Mouse (Mus musculus) layer of hippocampus, postnatal 14 days (tissue): Measurements from ENCODE around the gene Ptbp1. TPM values are rescaled to one million over a fixed set of nuclear protein-coding genes. Genes with fewer than 3 reads are reported as not detected.

ENCODE experiments used
- DNase-seq, 2 experiments: peaks; one replicate each; pipeline ENCODE4 v3.0.0; 2021 to 2022; ENCODE audit warnings: low spot score in 2 of 2, mixed read lengths in 1 of 2
- long read RNA-seq, 2 experiments: library from polyadenylated mRNA; stranded (forward); transcript quantifications; one replicate each; pipeline ENCODE4 v2.0.0; 2021
- total RNA-seq, 2 experiments: library from RNA; stranded (reverse); gene quantifications; 2 replicates each; pipeline ENCODE4 v1.2.3; 2021

Gene Ptbp1
- total RNA-seq = 10 to 100 TPM; 62.9 to 70.2 TPM
- long read RNA-seq, experiment 1, transcript Ptbp1-206 (13 exons, 3,169 nt) = major isoform, 5 of 12 reads
- long read RNA-seq, experiment 1, partial matches to known transcripts = 2 of 12 reads
- long read RNA-seq, experiment 1, other reads (novel, unspliced or antisense) = 2 of 12 reads
- long read RNA-seq, experiment 2, transcript Ptbp1-216 (14 exons, 3,110 nt) = major isoform, 5 of 13 reads
- long read RNA-seq, experiment 2, partial matches to known transcripts = 0 of 13 reads
- long read RNA-seq, experiment 2, other reads (novel, unspliced or antisense) = 5 of 13 reads

DNA sequence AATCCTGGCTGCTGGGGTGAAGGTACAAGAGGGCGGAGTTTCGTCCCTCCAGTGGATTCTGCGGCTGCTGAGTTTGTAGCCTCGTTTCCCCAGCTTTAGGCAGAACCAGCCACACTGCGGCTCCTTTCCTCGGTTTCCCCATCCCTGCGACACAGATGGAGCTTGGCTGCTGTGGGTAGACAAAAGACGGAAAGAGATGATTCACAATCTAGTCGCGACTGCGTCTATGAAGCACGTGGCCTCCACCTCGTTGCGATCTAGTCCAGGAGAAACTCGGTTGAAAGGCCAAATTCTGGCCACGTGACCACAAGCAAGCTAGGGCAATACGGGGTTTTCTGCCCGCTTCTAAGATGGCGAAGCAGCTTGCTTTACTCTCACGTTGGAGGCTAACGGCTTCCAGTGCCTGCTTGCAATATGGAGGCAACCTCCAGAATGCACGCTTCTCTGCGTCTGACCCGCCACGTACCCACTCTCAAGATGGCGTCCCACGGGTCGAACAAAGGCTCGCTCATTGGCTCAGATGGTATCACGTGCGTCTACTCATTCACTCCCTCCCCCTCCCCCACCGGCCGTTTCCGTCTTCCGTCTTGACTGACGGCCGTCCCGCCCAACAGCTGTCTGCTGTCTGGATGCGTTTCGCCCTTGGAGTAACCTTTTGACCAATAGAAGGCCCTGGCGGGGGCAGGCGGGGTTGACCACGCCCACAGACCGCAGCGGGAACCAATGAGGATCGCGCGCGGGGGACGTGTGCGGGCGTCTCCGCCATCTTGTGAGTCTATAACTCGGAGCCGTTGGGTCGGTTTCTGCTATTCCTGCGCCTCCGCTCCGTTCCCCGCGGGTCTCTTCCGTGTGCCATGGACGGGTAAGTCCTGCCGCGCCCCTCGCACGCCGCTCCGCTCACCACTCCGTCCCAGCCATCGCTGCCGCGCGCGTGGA is at the start of gene Ptbp1:
Gene Ptbp1 (plus strand): TSS at position 568 of the 936 bp plus-strand sequence.
- peak; percentile 98 to 100 for DNase-seq

DNA sequence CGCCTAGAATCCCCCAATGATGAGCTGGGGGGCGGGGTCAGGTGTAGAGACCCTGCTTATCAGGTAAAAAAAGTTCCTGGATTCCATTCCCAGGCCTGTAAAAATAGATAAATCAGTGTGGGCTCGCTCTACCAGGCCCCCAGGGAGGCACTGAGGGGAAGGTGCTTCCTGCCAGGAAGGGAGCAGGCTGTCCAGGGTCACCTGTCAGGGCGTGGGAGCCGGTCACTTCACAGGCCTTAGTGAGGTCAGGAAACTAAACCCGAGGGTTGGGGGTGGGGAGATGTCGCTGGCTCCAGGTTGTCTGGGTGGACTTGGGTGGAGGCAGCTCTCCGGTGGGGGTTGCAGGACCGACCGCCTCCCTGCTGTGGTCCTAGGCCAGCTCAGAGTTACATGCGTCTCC is 48.6 kb upstream of the Ptbp1 start:
- no peak for DNase-seq

DNA sequence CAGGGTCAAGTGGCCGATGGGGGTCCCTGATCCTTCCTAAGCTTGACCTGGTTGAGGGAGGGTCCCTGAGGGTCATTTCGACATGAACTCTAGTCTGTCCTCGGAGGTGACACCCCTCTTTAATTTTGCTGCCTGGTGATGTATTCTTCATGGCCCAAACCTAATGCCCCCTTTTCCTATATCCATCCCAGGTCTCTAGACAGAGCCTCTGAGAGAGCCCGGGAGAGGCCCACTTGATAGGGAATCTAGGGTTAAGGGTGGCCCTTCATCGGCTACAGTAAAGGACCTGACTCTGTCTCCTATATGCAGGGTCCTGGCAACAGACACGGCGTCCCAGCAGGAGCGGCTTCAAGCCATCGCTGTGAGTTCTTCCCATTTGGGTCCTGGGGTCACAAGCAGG is 47.9 kb upstream of the Ptbp1 start:
- DNase-seq = no peak

DNA sequence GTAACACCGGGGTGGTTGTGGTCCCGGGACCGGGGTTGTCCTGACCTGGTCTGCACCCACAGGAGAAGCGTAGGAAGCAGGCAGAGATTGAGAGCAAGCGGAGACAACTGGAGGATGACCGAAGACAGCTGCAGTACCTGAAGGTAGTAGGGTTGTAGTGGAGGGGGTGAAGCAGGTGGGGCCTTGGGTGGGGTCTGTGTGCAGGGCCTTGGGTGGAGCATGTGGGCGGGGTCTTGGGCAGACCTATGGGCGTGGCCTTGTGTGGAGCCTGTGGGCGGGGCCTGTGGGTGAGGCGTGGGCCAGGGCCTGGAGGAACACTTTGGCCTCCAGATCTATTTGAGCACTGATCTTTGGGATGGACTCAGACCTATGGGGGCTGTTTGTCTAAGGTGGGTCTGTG is 47.3 kb upstream of the Ptbp1 start:
- DNase-seq = no peak

DNA sequence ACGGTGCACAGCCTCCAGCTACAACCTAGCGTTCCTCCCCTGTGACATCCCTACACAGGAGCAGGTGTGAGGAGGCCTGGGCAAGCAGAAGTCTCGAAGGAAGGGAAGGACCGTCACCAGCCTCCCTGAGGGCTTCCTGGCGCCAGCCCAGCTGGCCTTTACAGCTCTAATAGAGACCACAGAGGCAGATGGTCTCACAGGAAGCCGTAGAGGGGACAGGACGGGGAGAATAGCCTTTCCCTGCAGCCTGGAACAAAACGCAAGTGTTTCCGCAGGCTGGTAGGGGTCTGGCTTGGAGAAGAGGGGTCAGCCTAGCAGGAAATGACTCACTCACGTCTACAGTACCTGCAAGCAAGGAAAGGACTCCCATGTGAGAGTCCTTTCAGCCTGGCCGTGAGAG is 46.4 kb upstream of the Ptbp1 start:
- no peak for DNase-seq

DNA sequence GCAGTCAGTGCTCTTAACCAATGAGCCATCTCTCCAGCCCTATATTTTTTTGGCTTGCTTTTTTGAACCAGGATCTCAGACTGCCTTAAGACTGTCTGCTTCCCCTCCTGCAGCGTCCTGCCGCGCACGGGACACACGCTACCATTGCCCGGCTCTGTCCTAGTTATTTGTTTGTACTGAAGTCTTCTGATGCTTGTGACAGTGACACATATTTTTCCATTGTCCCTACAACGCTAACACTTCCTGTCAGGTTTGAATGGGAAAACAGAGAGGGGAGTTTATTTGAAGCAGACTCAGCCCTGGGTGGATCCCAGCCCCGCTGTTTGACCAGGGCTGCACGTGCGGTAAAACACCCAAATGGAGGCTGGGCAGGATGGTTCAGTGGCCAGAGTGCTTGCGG is 45.5 kb upstream of the Ptbp1 start:
- DNase-seq = no peak

DNA sequence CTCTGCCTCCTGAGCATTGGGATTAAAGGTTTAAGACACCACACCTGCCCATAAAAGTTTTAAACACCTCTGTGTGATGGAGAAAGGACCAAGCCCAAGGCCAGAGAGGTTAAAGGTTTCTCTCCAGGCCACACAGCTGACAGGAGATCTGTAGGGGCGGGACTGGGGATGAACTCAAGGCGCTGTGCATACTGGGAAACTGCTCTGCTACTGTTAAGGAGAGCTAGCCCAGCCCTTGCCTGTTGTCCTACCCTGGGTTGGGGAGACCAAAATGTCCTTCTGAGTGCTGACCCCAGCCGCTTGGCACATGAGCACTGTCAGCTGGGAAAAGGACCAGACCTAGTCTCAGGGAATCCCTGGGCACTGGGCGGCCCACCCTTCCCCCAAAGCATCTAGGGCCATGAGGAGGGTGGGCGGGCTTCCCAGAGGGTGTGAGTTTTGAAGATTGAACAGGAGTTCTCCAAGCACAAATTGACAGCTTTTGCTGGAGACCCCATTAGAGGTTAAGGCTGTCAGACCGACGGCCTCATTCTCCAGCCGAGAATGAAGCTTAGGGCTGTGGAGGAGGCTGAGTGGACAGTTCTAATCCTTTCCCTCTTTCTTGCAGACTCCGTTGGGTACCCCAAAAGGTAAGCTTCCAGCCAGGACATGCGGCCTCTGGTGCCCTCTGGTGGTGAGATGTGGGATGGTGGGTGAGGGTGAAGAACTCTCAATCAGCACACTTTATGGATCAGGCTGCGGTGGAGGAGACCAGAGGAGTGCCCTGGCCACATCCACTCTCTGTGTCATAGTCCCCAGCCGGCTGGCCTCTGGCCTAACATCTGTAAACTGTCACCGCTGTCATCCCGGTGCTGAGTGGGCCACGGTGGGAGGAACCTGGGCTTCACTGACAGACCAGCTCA is 42.2 kb upstream of the Ptbp1 start:
- peak; percentile 82 to 87 for DNase-seq

DNA sequence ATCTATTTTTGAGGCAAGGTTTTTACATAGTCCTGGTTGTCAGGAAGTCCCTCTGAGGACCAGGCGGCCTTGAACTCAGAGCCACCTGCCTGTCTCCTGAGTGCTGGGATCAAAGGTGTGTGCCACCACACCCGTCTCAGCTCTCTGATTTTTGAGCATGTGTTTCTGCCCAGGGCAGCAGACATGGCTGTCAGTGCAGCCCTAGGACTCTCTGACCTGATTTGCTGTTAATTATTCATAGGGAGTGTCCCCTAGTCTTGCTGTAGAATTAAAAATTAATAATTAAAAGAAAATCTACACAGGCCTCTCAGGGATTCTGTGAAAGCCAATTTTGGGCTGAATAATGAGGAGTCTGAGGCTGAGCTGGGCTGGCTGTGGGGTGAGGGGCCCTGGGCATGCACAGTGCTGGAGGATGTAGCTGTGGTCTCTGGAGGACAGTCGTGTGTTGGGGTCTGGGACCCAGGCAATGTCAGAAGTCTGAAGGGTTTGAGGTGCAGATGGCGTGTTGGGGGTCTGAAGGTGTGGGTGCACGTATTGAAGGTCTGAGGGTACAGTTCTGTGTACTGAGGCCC is 39.9 kb upstream of the Ptbp1 start:
- DNase-seq = no peak

DNA sequence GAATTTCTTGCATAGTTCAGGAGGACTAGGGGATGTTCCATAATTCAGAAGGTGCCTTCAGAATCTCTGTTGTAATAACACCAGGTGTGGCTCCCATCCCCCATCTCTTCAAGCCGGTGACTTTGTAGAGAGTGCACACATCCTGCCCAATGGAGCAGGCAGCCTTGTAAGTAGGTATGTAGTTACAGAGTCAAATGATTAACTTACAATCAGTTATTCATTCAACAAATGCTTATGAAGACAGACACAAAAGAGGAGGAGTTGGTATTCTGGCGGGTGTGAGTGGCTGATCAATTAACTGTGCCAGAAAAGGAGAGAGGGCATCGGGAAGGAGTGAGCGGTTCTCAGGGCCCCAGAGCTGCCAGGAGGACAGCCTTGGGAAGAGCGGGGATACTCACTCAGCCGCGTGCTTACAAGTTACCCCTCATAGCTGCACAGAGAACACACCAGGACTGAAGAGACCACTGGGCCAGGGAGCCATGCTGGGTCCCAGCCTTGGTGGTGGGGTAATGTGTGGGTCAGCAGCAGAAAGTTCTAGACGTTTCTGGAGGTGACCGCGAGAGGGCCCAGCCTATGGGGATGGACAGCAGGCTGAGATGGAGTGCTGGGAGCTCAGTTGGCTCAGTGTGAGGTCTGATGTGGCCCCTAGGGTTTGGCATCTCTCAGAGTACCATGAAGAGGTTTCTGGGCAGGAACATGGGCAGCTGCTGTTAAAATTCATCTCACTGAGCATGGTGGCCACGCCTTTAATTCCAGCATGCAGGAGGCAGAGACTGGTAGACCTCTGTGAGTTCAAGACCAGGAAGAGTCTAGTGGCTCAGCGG is 38.3 kb upstream of the Ptbp1 start:
- DNase-seq = no peak

DNA sequence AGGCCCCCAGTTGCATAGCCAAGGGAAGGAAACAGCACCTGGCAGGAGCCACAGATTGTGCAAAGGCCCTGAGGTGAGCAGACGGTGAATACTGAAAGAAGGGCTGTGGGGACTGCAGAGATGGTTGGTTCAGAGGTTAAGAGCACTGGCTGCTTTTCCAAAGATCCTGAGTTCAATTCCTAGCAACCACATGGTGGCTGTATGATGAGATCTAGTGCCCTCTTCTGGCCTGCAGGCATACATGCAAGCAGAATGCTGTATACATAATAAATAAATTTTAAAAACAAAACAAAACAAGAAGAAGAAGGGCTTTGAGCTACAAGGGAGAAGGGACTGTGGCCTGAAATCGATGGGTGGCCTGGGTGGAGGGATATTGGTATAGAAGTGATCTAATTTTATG is 37.1 kb upstream of the Ptbp1 start:
- no peak for DNase-seq

DNA sequence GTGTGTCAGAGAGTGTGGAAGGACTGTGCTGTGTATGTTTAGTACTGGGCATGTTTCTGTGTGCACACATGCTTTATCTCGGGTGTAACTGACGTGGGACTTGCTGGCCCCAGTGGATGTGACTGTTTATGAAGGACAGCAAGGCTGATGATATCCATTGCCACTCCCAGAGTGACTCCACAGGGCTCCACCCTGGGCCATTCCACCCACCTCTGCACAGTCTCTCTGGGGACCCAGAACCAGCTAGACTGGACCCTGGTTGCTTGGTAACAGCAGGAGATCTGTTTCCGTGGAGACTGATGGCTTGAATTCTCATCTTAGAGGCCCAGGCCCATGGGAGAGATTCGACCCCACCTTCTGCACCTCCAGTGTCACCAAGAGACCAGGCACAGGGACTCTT is 36.0 kb upstream of the Ptbp1 start:
- DNase-seq = no peak

DNA sequence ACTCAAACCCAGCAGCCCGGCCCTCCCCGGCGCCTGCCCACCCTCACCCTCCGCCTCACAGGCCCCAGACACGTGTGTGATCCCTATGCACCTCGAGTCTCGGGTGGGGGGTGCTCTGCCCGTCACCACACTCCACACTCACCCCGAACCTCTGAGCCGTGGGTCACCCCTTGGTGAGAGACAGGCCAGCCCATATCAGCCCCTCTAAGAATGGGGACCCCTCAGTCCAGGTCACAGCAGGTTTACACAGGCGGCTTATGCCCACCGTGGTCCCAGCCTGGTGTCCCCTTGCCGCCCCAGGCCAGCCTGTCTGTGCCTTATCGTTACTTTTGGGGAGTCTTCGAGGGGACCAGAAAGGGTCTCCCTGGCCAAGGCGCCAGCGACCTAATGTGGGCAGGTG is 34.6 kb upstream of the Ptbp1 start:
- DNase-seq = no peak

DNA sequence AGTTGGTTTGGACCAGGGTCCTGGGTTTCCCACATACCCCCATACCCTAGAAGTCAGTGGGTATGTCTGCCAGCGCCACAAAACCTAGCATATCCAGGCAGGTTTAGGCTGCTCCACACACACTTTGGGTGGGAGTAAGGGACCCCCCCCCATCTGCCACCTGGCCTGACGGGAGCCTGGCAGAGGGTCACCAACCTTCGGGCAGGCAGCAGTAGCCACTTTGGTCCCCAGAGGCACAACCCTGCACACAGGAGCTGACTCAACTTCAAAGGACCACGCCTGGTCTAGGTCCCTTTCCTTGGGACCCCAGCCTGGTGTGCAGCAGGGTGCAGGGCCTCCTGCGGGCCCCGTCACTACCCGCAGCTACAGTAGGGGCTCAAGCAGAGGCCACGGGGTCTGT is 34.0 kb upstream of the Ptbp1 start:
- no peak for DNase-seq

DNA sequence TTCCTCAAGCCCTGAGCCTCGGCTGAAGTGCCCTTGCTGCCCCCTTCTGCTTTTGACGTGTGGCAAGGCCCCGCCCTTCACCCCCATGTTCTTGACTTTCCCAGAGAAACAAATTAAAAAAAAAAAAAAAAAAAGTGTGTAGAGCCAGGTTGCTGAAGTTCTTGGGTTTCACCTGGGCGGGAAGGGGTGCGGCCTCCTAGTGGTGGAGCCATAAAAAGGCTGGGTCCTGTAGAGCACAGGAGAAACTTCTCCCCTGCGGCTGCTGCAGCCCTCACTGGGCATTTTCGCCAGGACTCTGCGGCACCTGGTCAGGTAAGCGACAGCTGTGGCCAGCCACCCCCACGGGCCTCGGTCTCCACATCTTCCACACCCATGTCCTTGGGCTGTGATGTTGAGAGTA is 33.4 kb upstream of the Ptbp1 start, which contains the start of gene Misp:
Gene Misp (plus strand): TSS at position 208 of the 400 bp plus-strand sequence.
- no peak for DNase-seq

DNA sequence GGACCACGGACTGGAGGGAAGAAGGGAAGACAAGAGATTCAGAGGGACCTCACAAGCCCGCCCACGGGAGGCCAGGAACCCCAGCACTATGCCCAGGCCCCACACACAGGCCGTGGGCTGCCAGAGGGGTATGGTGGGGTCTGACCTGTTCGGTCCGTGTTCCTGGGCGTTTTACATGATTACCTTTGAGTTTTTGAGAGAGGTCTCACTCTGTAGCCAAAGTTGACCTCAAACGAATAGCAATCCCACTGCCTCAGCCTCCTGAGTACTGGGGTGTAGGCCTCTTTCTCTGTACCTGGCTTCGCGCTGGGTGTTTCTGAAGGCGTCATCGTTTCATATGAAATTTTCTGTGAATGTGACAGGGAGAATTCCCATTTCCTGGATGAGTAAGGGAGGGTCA is 32.5 kb upstream of the Ptbp1 start:
- no peak for DNase-seq

DNA sequence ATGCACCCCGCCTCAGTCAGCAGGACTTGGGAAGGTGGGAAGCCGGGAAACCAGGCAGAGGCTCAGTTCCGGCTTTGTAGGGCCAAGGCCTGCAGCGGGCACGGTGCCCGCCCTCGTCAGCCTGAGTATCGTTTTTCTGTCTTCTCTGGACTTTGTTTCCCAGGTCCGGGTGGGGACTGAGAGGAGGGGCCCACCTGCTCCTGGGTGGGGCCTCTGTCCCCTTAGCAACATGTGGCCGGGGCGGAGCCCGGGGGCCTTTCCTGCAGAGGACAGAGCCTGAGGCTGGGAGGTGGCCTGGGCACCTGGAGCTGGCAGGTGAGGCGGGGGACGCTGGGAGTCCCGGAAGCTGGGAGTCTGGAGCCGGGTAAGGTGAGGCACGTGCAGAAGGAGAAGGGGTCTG is 31.9 kb upstream of the Ptbp1 start:
- DNase-seq = no peak

DNA sequence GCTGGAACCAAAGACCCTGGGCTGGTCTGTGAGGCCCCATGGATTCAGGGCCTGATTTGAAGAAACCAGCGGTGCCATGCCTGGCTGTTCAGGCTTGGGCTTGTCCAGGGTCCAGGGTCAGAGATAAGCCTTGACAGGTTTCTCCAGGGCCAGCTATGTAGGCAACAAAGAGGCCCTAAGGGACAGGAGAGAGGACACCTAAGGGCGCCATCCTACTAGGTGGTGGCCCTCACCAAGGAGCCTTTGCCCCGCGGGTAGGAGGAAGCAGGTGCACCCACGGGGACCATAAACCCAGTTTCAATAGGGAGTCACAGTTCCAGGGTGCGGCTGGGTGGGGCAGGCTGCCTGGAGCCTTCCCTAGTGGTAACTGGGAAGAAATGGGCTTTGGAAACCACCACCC is 31.2 kb upstream of the Ptbp1 start:
- DNase-seq = no peak

DNA sequence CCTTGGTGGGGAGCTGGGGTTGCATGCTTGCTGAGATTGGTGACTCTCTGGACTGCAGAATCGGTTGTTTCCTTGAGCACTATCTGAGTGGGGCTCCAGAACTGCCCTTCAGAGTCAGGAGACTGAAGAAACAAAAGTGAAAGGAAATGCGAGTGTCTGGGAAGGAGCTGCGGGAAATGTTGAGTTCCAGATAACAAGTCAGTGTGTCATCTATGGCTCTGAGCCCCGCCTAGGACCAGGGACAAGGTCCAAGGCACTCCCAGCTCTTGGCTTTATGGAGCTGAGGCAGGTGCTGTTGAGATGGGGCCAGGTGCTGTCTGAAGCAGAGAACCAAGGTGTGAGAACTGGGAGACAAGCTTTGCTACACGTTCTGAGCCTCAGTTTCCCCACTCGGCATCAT is 29.8 kb upstream of the Ptbp1 start:
- DNase-seq = no peak

DNA sequence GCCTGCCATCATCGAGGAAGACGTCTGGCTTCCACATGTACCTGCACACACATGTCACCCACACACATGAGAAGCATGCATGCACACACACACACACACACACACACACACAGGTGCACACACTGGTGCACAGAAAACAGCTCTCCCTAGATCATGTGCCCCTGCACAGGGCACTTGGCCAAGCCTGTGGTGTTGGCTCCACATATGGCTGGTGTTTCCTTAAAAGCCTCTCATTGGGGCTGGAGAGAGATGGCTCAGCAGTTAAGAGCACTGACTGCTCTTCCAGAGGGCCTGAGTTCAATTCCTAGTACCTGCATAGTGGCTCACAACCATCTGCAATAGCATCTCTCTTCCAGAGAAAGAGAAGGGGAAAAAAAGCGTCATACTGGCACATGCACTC is 22.6 kb upstream of the Ptbp1 start:
- no peak for DNase-seq
